Mouse (Mus musculus): ENCODE data around the gene Rad51b.

Gene Rad51b

GRCm38 (mm10) chr12:79856116-79856909 is 559.2 kb downstream of the Rad51b start:
- no peak for DNase-seq (ENCODE audit: low spot score in 2 of 2)

- no peak for DNase-seq (ENCODE audit: low spot score in 2 of 2)
These were observed 560.6 kb downstream of the Rad51b start for GRCm38 (mm10) chr12:79857704-79858103.

GRCm38 (mm10) chr12:79858336-79858735 is 561.3 kb downstream of the Rad51b start:
- DNase-seq (ENCODE audit: low spot score in 2 of 2) = no peak

GRCm38 (mm10) chr12:79859354-79860247 is 562.5 kb downstream of the Rad51b start:
- peak in 1 of 2 experiments; percentile 4 for DNase-seq (ENCODE audit: low spot score in 2 of 2)

GRCm38 (mm10) chr12:79860248-79860555 is 563.1 kb downstream of the Rad51b start:
- DNase-seq (ENCODE audit: low spot score in 2 of 2) = no peak

Measured in frontal cortex, postnatal 10 days (tissue).